Comparison of ENCODE assay signal across 33 mouse cellular contexts in genomic region chrX:160690094-160690493, GRCm38 (mm10). TPM values are rescaled to one million over a fixed set of nuclear protein-coding genes. Genes with fewer than 3 reads are reported as not detected.
"Had no signal": no experiment of that assay in that cellular context is flagged by ENCODE, and none has a peak within 500 bp of the region (broad histone marks: within the 10 kb centered on the region; RNA-seq: fewer than 3 reads in every experiment).

No protein-coding gene starts in this region.

- H3K9ac ChIP-seq: embryonic facial prominence, embryonic 12.5 days; embryonic facial prominence, embryonic 13.5 days; embryonic facial prominence, embryonic 15.5 days; forebrain, embryonic 12.5 days; forebrain, embryonic 13.5 days; forebrain, embryonic 15.5 days; forebrain, postnatal 0 days had no signal

- ATAC-seq: forebrain, embryonic 13.5 days; forebrain, embryonic 14.5 days; forebrain, embryonic 15.5 days; forebrain, embryonic 16.5 days; forebrain, postnatal 0 days had no signal

- H3K4me1 ChIP-seq: embryonic facial prominence, embryonic 10.5 days; embryonic facial prominence, embryonic 12.5 days; embryonic facial prominence, embryonic 13.5 days; embryonic facial prominence, embryonic 15.5 days; forebrain, embryonic 10.5 days; forebrain, embryonic 12.5 days; forebrain, embryonic 13.5 days; forebrain, embryonic 15.5 days; heart, embryonic 10.5 days had no signal

- H3K4me3 ChIP-seq: embryonic facial prominence, embryonic 10.5 days; embryonic facial prominence, embryonic 12.5 days; embryonic facial prominence, embryonic 13.5 days; embryonic facial prominence, embryonic 15.5 days; erythroblast, embryonic 14.5 days; forebrain, embryonic 10.5 days; forebrain, embryonic 12.5 days; forebrain, embryonic 13.5 days; forebrain, embryonic 15.5 days; gastrocnemius, adult 2 months; heart, adult 2 months; heart, embryonic 10.5 days had no signal

- H3K27me3 ChIP-seq: embryonic facial prominence, embryonic 12.5 days; embryonic facial prominence, embryonic 15.5 days; forebrain, embryonic 12.5 days; forebrain, embryonic 13.5 days; forebrain, embryonic 15.5 days had no signal

- H3K9me3 ChIP-seq: embryonic facial prominence, embryonic 10.5 days; embryonic facial prominence, embryonic 12.5 days; embryonic facial prominence, embryonic 13.5 days; embryonic facial prominence, embryonic 15.5 days; forebrain, embryonic 10.5 days; forebrain, embryonic 12.5 days; forebrain, embryonic 13.5 days; forebrain, embryonic 15.5 days; heart, embryonic 10.5 days had no signal

- H3K27ac ChIP-seq: embryonic facial prominence, embryonic 10.5 days; embryonic facial prominence, embryonic 12.5 days; embryonic facial prominence, embryonic 13.5 days; embryonic facial prominence, embryonic 15.5 days; forebrain, embryonic 10.5 days; forebrain, embryonic 12.5 days; forebrain, embryonic 13.5 days; forebrain, embryonic 15.5 days; gastrocnemius, adult 2 months; heart, adult 2 months; heart, embryonic 10.5 days had no signal

- DNase-seq: cerebellum, postnatal 10 days; cerebellum, postnatal 14 days; cerebellum, postnatal 25 days; cerebellum, postnatal 36 days; embryo, embryonic 11 days; forebrain, postnatal 0 days; gastrocnemius, adult 2 months; gastrocnemius, postnatal 10 days; gastrocnemius, postnatal 14 days; gastrocnemius, postnatal 25 days; gastrocnemius, postnatal 36 days; heart, adult 11 months; heart, adult 18-20 months; heart, adult 2 months had no signal

- H3K36me3 ChIP-seq: embryonic facial prominence, embryonic 10.5 days; embryonic facial prominence, embryonic 12.5 days; embryonic facial prominence, embryonic 13.5 days; embryonic facial prominence, embryonic 15.5 days; forebrain, embryonic 10.5 days; forebrain, embryonic 12.5 days; forebrain, embryonic 15.5 days; heart, embryonic 10.5 days had no signal

- H3K4me2 ChIP-seq: embryonic facial prominence, embryonic 12.5 days; embryonic facial prominence, embryonic 13.5 days; embryonic facial prominence, embryonic 15.5 days; forebrain, embryonic 12.5 days; forebrain, embryonic 13.5 days; forebrain, embryonic 15.5 days had no signal

RNA-seq across cellular contexts. Expression of gene Ppef1, which starts 45.5 kb away (rescaled TPM):
- total RNA-seq: common myeloid progenitor, adult 5-6 weeks; gastrocnemius, adult 18-20 months; gastrocnemius, adult 2 months; gastrocnemius, adult 8-10 months; gastrocnemius, postnatal 10 days; gastrocnemius, postnatal 14 days; gastrocnemius, postnatal 25 days; gastrocnemius, postnatal 36 days; gastrocnemius, postnatal 4 days; granulocyte monocyte progenitor cell, adult 5-6 weeks; heart, adult 18-20 months; heart, adult 2 months; heart, adult 8-10 months had no signal
- polyA plus RNA-seq: embryonic facial prominence, embryonic 10.5 days; erythroblast, embryonic 14.5 days; gonadal fat pad, adult 2 months had no signal
